ENCODE assay signal across 8 mouse cellular contexts in the genomic region with DNA sequence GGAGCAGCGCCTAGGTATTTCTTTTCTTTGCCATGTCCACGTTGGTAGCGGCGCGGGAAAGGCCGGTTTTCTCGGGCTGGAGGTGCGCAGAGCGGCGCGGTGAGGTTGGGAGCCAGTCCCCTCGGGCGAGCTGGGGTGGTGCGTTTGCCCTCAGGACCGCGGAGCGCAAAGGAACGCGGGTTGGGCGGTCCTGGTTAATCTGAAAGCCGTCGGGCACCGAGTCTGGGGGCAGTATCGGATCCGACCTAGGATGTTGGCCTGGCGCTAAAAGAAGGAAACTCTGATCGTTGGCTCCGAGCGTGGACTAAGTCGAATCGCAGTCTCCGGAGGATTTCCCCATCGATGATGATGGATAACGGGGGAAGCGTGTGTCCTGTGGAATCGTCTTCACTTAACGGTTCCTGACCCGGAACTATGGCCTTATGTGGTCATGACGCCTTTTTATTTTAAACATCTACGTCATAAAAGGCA. TPM values are rescaled to one million over a fixed set of nuclear protein-coding genes. Genes with fewer than 3 reads are reported as not detected.
DNase-seq lines count a peak whose midpoint lies in the region; ATAC-seq lines count a peak whose summit lies in the region.
"Not testable (repeated sequence)": the region's sequence is repeated elsewhere in the genome, so short reads cannot be mapped to it uniquely, and the experiment has no call there.

No protein-coding gene starts in this region.

- peak; percentile 13 for DNase-seq in R1 (ENCODE audit: low read depth, low spot score)
- DNase-seq in cerebellum, postnatal 14 days, result peak; percentile 31 to 43
- DNase-seq in hindbrain, embryonic 11.5 days (ENCODE audit: low spot score), result peak; percentile 28
- DNase-seq in kidney, postnatal 36 days, result peak; percentile 2 to 22
- peak; percentile 36 for DNase-seq in thymus, postnatal 4 days

- H3K9me3 ChIP-seq in forebrain, embryonic 15.5 days; hindbrain, embryonic 11.5 days (ENCODE audit: control insufficient read depth, low read length); lung, embryonic 15.5 days; neural tube, embryonic 12.5 days: not testable (repeated sequence)

- ATAC-seq in forebrain, embryonic 15.5 days (replicated peaks), result peak; percentile 87
- ATAC-seq in hindbrain, embryonic 11.5 days (ENCODE audit: low FRiP score), result peak; percentile 92
- peak; percentile 82 for ATAC-seq in lung, embryonic 15.5 days (ENCODE audit: borderline replicate concordance, extremely low read depth, low FRiP score, low TSS enrichment)
- ATAC-seq in neural tube, embryonic 12.5 days (ENCODE audit: low FRiP score, low read depth), result peak; percentile 91

- not testable (repeated sequence) for H3K27me3 ChIP-seq in forebrain, embryonic 15.5 days; hindbrain, embryonic 11.5 days (ENCODE audit: control insufficient read depth, insufficient read depth, low read length); lung, embryonic 15.5 days; neural tube, embryonic 12.5 days (replicated peaks)

- peak overlapping the region; percentile 50; the same call in 1 of the 2 replicates for H3K27ac ChIP-seq in forebrain, embryonic 15.5 days (replicated peaks)
- not testable (repeated sequence) for H3K27ac ChIP-seq in hindbrain, embryonic 11.5 days (ENCODE audit: low read depth, low read length); lung, embryonic 15.5 days; neural tube, embryonic 12.5 days

- peak overlapping the region; percentile 39 for H3K4me2 ChIP-seq in forebrain, embryonic 15.5 days (replicated peaks)
- H3K4me2 ChIP-seq in hindbrain, embryonic 11.5 days (replicated peaks; ENCODE audit: low read depth, low read length), result peak overlapping the region; percentile 23; the same call in 1 of the 2 replicates
- H3K4me2 ChIP-seq in lung, embryonic 15.5 days, result peak overlapping the region; percentile 53
- H3K4me2 ChIP-seq in neural tube, embryonic 12.5 days (replicated peaks), result peak overlapping the region; percentile 46

- H3K4me3 ChIP-seq in forebrain, embryonic 15.5 days, result peak overlapping the region; percentile 46
- peak overlapping the region; percentile 32 for H3K4me3 ChIP-seq in hindbrain, embryonic 11.5 days (ENCODE audit: low read depth, low read length)
- peak overlapping the region; percentile 42 for H3K4me3 ChIP-seq in lung, embryonic 15.5 days
- H3K4me3 ChIP-seq in neural tube, embryonic 12.5 days, result peak overlapping the region; percentile 36

- 12% methylated on average over 22 of the region's 40 CpGs for WGBS in forebrain, embryonic 15.5 days
- WGBS in hindbrain, embryonic 11.5 days, result 14% methylated on average over 20 of the region's 40 CpGs
- 12% methylated on average over 22 of the region's 40 CpGs for WGBS in lung, embryonic 15.5 days
- WGBS in neural tube, embryonic 12.5 days, result 18% methylated on average over 25 of the region's 40 CpGs

- H3K9ac ChIP-seq in forebrain, embryonic 15.5 days (replicated peaks), result peak overlapping the region; percentile 51
- peak overlapping the region; percentile 31; the same call in 1 of the 2 replicates for H3K9ac ChIP-seq in hindbrain, embryonic 11.5 days (ENCODE audit: low read depth, low read length)
- peak overlapping the region; percentile 40; the same call in 1 of the 2 replicates for H3K9ac ChIP-seq in lung, embryonic 15.5 days
- not testable (repeated sequence) for H3K9ac ChIP-seq in neural tube, embryonic 12.5 days

- not testable (repeated sequence) for H3K36me3 ChIP-seq in forebrain, embryonic 15.5 days; hindbrain, embryonic 11.5 days (ENCODE audit: control insufficient read depth, insufficient read depth, low read length); lung, embryonic 15.5 days; neural tube, embryonic 12.5 days

- not testable (repeated sequence) for H3K4me1 ChIP-seq in forebrain, embryonic 15.5 days; hindbrain, embryonic 11.5 days (replicated peaks; ENCODE audit: control insufficient read depth, insufficient read depth, low read length); lung, embryonic 15.5 days; neural tube, embryonic 12.5 days

RNA-seq across cellular contexts. Expression of a gene that starts 0.6 kb away (rescaled TPM):
- 10.1 and 10.2 TPM in 2 replicates for polyA plus RNA-seq in forebrain, embryonic 15.5 days (2015; fragmentation: Nextera tagmentation; extraction: Ambion mirVana)
- polyA plus RNA-seq in hindbrain, embryonic 11.5 days (2014; fragmentation: Nextera tagmentation; extraction: Ambion mirVana), result 8.8 and 10.3 TPM in 2 replicates
- polyA plus RNA-seq in lung, embryonic 15.5 days (2015; fragmentation: Nextera tagmentation; extraction: Ambion mirVana), result 5.9 and 7.1 TPM in 2 replicates
- 9.8 and 9.9 TPM in 2 replicates for polyA plus RNA-seq in neural tube, embryonic 12.5 days (2016; fragmentation: Nextera tagmentation; extraction: Ambion mirVana)

RNA-seq across cellular contexts. Expression of a gene that starts 31.2 kb away (rescaled TPM):
- 94.6 and 103 TPM in 2 replicates for polyA plus RNA-seq in forebrain, embryonic 15.5 days (2015; fragmentation: Nextera tagmentation; extraction: Ambion mirVana)
- 94.5 and 111 TPM in 2 replicates for polyA plus RNA-seq in hindbrain, embryonic 11.5 days (2014; fragmentation: Nextera tagmentation; extraction: Ambion mirVana)
- polyA plus RNA-seq in lung, embryonic 15.5 days (2015; fragmentation: Nextera tagmentation; extraction: Ambion mirVana), result 85.3 and 95.4 TPM in 2 replicates
- 93.6 and 97.4 TPM in 2 replicates for polyA plus RNA-seq in neural tube, embryonic 12.5 days (2016; fragmentation: Nextera tagmentation; extraction: Ambion mirVana)

RNA-seq across cellular contexts. Expression of a gene that starts 51.4 kb away (rescaled TPM):
- 19.9 and 20.5 TPM in 2 replicates for polyA plus RNA-seq in forebrain, embryonic 15.5 days (2015; fragmentation: Nextera tagmentation; extraction: Ambion mirVana)
- polyA plus RNA-seq in hindbrain, embryonic 11.5 days (2014; fragmentation: Nextera tagmentation; extraction: Ambion mirVana), result 18.3 and 20.0 TPM in 2 replicates
- polyA plus RNA-seq in lung, embryonic 15.5 days (2015; fragmentation: Nextera tagmentation; extraction: Ambion mirVana), result 11.2 and 11.8 TPM in 2 replicates
- polyA plus RNA-seq in neural tube, embryonic 12.5 days (2016; fragmentation: Nextera tagmentation; extraction: Ambion mirVana), result 21.0 and 22.7 TPM in 2 replicates
